Mouse (Mus musculus) cerebellum, adult 2 months (tissue): ENCODE results near the gene Pipox.

Experiments used
- CTCF ChIP-seq: fragments of 200-500 bp; IDR thresholded peaks from 2 replicates; pipeline ENCODE4 v1.5.1; 2011; ENCODE audit warnings: low read depth, mild to moderate bottlenecking, control low read depth, low read length, moderate library complexity, borderline replicate concordance; ENCODE audit not compliant: insufficient read depth
- POLR2A ChIP-seq: fragments of 200-500 bp; IDR thresholded peaks from 2 replicates; pipeline ENCODE4 v1.6.1; 2011; ENCODE audit warnings: low read length, control low read depth, borderline replicate concordance; ENCODE audit not compliant: insufficient read depth

DNA sequence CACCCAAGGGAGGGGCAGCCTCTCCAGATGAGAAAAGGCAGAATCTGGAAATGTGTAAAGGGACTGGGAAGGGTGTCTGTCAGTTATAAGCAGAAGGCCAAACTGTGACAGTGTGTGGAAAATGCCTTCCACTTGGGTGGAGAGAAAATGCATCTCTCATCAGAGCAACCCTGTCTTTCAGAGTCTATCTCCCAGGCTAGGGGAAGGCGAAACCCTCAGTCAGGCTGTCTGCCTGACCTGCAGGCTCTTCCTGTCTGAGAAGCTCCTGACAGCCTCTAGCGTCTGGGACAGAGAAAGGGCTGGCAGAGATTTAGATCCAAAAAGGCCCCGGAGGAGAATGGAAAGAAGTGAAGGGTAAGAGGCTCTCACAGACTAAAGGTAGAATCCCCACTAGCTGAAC is 9.9 kb upstream of the Pipox start:
- TF ChIP-seq CTCF (peak; percentile 32; the same call in 1 of the 2 replicates), POLR2A (no peak)
